Mouse (Mus musculus) spleen, adult 12 weeks (tissue): Measurements from ENCODE around the gene 1700030K09Rik.

Experiments
- DNase-seq: peaks from one replicate; pipeline ENCODE4 v3.0.0; 2022; ENCODE audit warnings: low spot score

The 1700030K09Rik gene

DNA sequence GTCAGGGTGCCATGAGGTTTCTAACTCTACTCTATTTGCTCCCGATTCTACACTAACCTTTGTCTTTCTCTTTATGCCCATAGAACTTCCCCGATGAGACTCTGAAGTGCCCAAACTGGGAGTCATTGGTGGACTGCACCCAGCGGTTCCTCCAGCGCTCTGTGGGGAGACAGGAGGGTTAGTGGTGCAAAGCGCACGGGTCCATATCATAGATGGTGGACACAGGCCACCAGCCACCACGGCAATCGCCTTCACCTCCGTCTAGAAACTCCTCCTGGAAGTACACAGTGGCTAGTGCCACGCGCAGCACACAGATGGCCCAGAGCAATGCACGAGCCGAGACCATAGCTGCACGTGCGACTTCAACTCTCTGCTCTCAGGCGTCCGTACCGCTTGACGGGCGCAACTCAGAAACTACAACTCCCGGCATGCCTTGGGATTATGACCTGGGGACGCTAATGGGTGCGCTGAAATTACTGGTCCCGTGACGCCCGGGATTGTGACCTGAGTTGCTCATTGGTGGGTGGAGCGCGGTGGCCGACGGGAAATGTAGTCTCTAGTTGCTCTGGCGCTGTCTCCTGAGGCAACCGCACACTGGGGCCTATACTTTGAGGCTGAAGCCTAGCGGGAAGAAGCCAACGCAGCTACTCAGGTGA lies at the start of gene 1700030K09Rik, which contains the start of gene Calr3:
1700030K09Rik (plus strand) TSS at position 543 of the 656 bp plus-strand sequence.
Calr3 (minus strand) TSS at position 533 of the 656 bp plus-strand sequence.
- DNase-seq = peak; percentile 89

DNA sequence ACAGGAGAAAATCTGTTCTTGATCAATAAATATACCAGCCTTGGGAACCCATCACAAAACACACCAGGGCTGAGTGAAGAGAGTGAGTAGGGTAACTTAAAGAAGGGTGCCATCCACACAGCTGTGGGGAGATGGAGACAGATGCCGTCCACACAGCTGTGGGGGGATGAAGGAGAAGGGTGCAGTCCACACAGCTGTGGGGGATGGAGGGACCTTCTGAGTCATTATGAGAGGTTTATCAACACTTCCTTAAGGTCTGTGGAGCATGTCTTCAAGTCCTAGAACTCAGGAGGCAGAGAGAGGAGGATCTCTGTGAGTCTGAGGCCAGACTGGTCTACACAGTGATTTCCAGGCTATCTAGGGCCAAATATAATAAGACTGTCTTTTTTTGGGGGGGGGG lies 42.3 kb upstream of the 1700030K09Rik start:
- no peak for DNase-seq

GRCm38 (mm10) chr8:72402981-72403380 lies 40.7 kb upstream of the 1700030K09Rik start:
- no peak for DNase-seq

GRCm38 (mm10) chr8:72407878-72408277 lies 35.8 kb upstream of the 1700030K09Rik start:
- DNase-seq = no peak

GRCm38 (mm10) chr8:72409443-72409842 lies 34.2 kb upstream of the 1700030K09Rik start:
- no peak for DNase-seq

DNA sequence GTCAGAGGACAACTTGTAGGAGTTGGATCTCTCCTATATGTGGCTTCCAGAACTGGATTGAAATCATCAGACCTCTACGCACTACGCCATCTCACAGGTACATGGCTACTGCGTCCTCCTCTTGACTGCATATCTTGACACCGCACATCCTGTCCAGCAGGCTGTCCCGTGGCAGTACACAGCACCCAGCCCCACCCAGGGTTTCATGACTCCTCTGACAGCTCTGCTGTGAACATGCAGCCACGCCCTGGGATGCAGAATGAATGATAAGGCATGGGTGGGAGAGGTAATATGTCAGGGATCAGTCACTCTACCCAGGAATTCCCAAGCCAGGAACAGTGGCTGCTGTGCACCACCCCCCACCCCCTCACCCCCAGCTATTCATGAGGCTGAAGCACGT lies 29.8 kb upstream of the 1700030K09Rik start:
- DNase-seq = peak; percentile 68

GRCm38 (mm10) chr8:72415252-72415651 lies 28.4 kb upstream of the 1700030K09Rik start:
- peak; percentile 64 for DNase-seq

- no peak for DNase-seq
These were observed 25.6 kb upstream of the 1700030K09Rik start for GRCm38 (mm10) chr8:72418073-72418472.

- peak; percentile 32 for DNase-seq
These were observed 22.9 kb upstream of the 1700030K09Rik start for GRCm38 (mm10) chr8:72420571-72421361.

GRCm38 (mm10) chr8:72421362-72422335 lies 22.0 kb upstream of the 1700030K09Rik start, which contains the start of gene Eps15l1:
Gene Eps15l1, minus strand, starts transcription at chr8:72421460.
- DNase-seq = peak; percentile 95

GRCm38 (mm10) chr8:72422926-72423325 lies 20.8 kb upstream of the 1700030K09Rik start:
- DNase-seq = no peak

DNA sequence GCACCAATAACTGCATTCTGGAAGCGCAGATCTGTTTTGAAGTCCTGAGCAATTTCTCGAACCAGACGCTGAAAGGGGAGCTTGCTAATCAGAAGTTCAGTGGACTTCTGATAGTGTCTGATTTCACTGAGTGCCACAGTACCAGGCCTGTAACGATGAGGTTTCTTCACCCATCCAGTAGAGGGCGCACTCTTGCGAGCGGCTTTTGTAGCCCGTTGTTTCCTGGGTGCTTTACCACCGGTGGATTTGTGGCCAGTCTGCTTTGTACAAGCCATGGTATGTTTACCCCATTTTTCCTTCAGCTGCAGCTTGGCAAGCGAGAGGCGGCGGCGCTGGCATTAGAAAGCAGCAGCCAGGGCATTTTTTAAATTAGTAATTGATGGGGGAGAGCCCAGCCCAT lies 14.0 kb upstream of the 1700030K09Rik start:
- DNase-seq = no peak

- DNase-seq = no peak
These were observed 8.7 kb upstream of the 1700030K09Rik start for GRCm38 (mm10) chr8:72434952-72435351.

- DNase-seq = no peak
These were observed 5.2 kb upstream of the 1700030K09Rik start for GRCm38 (mm10) chr8:72438248-72439015.

DNA sequence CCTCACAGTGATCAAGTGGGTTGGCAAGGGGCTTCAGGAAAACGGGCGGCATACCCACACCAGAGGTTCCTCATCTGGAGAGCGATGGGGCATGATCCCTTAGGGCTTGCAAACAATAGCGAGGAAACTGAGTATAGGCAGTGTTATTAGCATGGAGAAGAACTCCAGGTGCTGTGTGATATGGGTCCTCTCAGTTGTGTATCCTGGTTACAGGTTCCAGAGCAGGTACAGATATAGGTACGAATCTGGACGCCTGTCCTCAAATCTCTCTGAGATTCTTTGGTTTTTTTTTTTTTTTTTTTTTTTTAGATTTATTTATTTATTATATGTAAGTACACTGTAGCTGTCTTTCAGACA lies 292 bp downstream of the 1700030K09Rik start:
- DNase-seq = no peak

DNA sequence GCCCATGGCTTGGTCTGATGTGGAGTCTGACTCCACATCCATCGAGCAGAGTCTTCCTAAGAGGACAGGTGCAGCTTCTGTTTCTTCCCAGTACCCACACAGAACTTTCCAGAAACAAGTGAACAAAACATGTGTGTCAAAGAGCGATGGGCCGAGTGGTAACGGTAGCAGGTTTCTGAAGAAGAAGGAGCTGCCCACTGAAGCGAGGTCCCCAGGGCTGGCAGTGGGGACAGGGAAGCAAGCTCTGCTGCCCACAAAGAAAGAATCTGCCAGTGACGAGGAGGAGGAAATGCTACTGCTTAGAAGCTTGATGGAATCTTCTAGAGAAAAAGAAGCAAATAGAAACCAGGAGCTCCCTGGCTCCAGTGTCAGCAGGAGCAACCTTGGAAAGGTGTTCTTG lies 1.4 kb downstream of the 1700030K09Rik start:
- DNase-seq = no peak

DNA sequence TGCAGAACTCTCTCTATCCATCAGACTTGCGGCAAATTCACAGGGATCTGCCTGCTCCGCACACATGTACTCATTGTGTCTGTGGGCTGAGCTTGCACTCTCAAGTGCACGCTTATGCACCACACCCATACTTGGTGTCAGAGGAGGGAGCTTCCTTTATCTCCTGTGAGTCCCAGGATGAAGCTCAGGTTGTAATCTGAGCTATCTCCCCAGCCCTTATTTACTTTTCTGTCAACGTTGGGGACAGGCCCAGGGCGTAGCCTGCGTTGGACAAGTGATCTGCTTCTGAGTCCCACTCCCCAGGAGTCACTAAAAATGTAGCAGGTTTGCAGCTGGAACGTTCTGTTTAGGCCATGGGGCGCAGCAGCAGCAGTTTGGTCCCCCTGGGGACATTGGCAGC lies 7.8 kb downstream of the 1700030K09Rik start:
- DNase-seq = no peak

- DNase-seq = no peak
These were observed 10.2 kb downstream of the 1700030K09Rik start for GRCm38 (mm10) chr8:72453904-72454303.

DNA sequence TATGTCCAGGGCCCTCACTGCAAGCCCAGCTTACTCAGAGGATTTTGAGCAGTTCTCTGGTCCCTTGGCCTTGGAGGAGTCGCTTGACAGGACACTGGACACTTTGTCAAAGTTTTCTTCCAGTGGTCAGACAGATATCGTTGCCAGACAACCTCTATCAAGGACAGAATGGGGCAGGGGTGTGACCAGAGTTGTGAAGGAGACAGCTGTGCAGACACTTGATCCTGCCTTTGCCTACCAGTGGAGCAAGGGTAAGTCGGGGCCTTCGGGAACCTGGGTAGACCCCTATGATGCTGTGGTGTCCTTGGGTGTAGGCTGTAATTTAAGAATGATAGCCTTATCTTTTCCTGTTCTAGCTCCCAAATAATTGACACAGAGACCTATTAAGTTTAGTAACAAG lies 11.6 kb downstream of the 1700030K09Rik start:
- DNase-seq = no peak

- no peak for DNase-seq
These were observed 14.1 kb downstream of the 1700030K09Rik start for GRCm38 (mm10) chr8:72457806-72458205.

GRCm38 (mm10) chr8:72458457-72458856 lies 14.8 kb downstream of the 1700030K09Rik start:
- DNase-seq = no peak
